Mouse (Mus musculus) kidney, adult 11 months (tissue): Measurements from ENCODE around the gene Ptges.
A peak's percentile ranks its signal among the peaks of the same experiment; 100 is the strongest.
"Not testable (repeated sequence)": the region's sequence is repeated elsewhere in the genome, so short reads cannot be mapped to it uniquely, and the experiment has no call there.

Experiments used
- DNase-seq: peaks from one replicate; pipeline ENCODE4 v3.0.0; 2022

Ptges gene

DNA sequence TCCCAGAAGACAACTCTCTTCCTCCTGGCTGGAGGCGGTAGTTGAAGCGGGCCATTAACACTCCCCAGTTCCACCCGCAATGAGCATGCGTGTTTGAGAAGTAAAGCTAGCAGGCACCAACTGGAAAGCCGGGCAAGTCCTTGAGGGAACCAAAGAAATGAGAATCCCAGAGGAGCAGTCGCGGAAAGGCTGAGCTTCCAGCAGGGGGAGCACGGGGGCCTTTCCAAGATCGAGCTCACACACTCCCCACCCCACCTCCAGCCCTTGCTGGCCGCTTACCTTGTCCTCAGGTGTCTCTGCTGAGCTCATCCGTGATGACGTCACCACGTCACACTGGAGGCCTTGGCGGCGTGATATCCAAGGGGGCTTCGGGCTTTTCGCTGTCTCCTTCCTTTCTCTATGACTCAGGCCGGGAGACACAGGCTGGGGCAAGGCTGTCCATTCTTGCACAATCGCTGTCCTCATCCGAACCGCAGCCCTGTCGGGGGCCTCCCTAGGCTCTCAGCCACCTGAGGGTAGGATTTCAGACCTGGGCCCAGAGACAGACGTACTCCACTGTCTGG lies at the start of gene Ptges:
Gene Ptges (minus strand): TSS at position 381 of the 563 bp plus-strand sequence.
- peak; percentile 60 for DNase-seq

DNA sequence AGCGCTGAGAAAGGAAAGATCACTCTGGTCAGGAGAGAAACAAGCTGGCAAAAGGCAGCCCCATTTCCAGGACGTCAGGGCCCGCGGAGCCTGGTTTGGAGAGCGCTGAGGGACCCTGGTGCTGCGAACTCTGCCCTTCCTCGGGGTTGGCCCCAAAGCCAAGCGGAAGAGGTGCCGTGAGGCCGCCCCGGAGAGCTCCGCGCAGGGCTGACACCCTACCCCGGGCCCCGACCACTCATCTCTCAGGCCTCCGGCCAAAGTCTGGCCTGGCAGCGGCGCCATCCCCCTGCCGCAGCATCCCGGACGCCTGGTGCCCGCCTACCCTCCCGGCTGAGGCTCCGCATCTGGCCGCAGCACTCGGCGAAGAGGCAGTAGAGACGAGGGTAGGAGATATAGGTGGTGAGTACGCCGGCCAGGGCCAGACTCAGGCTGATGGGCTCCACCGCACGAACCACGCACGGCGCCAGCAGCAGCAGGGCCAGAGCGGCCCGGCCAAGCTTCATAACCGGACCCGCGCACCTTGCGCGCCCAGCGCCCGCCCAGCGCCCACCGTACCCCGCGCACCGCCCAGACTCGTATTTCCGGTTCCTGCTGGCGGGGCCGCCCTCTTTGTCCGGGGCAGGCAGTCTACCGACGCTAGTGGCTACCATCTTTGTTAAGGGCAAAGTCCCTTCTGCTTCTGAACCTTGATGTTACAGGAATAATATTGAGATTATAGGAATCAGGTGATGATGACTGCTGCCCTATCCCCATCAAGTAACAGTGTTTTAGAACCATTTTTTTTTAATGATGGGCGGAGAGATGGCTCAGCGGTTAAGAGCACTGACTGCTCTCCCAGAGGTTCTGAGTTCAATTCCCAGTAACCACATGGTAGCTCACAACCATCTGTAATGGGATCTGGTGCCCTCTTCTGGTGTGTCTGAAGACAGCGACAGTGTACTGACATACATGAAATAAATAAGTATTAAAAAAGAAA lies 38.0 kb upstream of the Ptges start, which contains the start of gene Tor1a:
Gene Tor1a (minus strand): TSS at position 582 of the 976 bp plus-strand sequence.
- peak; percentile 86 for DNase-seq

DNA sequence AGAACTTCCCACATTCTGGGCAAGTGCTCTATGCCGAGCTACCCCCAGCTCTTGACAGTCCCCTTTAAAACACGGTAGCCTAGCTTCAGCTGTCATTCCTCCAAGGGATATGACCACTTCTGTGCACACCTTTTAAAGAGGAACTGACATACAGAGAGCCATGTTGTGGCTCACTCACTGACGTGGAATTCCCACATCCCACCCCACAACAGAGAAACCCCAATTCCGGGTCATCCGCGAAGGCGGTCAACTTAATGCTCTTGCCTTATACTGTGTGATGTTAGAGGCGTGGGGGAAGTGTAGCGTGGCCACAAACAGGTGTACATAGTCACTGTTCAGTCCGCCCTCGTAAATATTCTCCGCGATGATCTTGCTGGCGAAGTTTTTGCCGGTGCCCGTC lies 37.2 kb upstream of the Ptges start:
- no peak for DNase-seq

DNA sequence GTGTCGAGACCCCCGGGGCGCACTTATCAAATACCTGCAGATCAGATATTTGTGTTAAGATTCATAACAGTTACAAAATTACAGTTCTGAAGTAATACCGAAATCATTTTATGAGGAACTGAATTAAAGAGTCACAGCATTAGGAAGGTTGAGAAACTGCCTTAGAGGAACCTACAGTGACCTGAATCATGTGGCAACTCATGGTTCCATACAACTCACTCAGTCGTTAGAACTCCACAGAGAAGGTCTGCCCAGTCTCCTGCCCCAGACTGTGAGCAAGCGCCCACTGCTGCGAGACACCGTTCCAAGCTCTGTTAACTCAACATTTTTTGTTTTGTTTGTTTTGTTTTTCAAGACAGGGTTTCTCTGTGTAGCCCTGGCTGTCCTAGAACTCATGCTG lies 36.0 kb upstream of the Ptges start:
- DNase-seq: no peak

DNA sequence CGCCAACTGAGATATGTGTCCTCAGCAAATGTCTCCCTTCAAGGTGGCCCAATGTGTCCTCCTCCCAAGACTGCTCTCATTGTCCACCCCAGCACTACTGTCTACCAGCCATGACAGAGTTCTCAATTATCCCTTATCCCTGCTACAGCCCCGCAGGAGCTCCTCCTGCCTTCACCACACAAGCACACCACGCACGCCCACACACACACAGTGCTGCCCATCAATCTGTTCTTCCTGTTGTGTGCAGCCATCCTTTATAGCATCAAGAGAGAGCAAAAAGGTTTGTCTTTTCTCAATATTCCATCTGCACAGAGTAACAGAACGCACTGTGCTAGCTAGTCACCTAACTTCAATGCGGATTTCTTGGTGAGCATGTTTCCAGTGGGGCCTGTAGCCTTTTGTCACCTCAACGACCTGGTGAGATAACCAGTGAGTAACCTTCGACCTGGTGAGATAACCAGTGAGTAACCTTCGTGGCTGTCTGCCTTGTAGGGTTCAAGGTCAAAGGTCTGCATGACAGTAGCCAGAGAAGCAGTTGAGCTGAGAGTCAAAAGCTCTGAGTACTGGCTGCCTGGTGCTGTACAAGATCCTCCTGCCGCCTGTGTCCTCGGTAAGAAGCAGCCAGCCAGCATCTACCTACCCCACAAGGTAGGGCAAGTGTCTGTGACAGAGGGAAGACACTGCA lies 33.0 kb upstream of the Ptges start:
- no peak for DNase-seq

DNA sequence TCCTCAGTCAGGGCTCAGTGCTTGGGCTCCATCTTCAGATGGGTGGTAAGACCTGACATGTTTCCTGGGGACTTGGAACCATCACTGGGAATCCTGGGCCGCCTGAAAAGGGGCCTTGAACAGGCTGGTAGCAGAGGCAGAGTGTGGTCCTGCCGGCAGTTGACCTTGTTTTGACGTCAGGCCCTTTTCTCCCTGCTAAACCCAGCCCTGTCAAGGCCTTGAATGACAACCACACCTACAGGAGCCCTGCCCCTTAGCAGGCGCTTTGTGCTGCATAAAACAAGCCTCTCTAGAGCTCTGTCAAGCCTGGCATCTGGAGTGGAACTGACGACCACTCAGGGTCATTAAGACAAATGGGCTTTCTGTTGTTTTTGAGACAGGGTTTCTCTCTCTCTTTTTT lies 30.2 kb upstream of the Ptges start:
- DNase-seq: no peak

DNA sequence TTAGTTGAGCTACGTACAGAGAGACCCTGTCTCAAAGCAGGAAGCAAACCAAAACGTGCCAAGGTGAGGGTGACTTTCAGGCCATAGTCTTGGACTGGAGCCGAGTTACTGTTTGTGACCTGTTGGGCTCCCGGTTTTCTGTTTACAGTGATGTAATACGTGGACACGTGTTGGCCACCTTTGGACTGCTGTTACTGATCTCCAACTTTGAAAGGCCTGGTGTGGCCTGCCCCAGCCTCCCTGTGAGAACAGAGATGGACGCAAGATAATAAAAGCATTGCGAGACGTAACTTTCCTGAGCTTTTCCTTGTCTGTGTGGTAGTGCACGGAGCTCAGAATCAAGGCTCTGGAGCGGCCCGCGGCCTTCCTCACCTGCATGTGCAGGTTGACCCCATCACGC lies 29.1 kb upstream of the Ptges start:
- DNase-seq: peak; percentile 81

DNA sequence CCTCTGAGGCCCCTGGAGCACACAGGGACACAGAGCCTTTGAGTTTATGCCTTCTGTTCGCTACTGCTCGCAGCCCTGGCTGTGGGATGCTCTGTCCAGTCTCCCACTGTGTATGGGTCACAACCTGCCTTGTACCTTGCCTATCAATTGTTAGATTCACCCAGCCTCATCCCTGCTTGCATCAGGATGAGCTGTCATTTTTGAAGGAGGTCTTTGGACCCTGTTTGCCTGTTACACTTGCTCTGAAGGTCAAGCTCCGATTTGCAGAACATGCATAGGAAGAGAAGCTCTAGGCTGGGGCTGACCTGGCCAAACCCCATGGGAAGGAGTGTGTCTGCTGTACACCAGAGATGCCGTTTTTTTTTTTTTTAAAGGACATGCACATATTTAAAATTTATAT lies 27.8 kb upstream of the Ptges start:
- no peak for DNase-seq

DNA sequence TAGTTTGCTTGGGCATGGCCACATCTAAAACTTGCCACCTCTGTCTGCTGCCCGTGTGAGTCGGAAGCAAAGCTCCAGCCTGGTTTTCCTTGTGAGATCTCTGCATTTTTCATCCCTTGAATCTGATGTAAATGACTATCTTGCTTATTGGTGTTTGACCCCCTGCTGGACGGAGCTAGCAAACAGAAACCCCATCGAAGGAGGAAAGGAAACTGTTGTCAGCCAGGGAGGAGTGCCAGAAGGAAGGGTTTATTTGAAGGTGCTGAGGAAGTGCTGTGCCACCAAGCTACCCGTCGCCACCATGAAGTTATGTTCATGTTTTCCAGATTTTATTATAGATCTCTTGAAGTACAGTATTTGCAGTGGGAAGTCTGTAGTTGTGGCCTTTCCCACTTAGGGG lies 25.1 kb upstream of the Ptges start:
- DNase-seq: no peak

DNA sequence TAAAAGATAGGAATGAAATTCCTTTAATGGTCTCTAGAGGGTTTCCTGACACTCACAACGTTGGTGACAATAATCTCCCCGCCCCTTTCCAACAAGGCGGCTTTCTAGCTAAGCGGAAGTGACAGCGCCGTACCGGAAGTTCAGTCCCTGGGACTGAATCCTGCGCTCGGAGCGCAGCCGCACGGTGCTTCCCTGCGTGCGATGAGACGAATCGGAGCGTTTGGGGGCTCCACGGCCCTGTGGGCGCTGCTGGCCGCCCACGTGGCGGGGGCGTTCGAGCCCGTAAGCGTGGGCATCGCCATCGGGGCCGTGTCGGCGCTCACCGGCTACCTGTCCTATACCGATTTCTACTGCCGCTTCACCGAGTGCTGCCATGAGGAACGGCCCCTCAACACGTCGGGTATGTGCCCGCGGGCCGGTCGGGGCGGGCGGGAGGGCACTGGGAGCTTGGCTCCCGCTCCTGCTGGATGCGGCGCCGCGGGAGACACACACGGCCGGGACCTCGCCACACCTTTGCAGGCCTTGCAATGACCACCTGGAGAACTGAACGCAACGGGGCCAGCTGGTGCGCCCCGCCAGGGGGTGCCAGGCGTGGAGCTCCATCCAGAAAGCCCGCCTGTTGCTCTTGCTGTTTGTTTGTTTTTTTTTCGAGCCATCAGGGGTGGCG lies 23.3 kb upstream of the Ptges start, which contains the start of gene Tor1b:
Gene Tor1b (plus strand): TSS at position 136 of the 667 bp plus-strand sequence.
- peak; percentile 83 for DNase-seq

DNA sequence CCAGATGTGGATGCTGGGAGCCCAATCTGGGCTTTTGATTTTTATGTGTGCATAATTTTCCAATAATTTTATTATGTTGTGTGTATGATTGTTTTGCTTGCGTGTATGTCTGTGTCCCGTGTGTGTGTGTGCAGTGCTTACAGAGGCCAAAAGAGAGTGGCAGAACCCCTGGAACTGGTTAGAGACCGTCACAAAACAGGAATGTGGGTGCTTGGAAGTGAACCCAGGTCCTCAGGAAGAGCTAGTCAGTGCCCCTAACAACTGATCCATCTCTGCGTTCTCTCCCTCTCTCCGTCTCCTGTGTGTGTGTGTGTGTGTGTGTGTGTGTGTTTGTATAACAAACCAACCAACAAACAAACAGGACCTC lies 22.8 kb upstream of the Ptges start:
- no peak for DNase-seq

DNA sequence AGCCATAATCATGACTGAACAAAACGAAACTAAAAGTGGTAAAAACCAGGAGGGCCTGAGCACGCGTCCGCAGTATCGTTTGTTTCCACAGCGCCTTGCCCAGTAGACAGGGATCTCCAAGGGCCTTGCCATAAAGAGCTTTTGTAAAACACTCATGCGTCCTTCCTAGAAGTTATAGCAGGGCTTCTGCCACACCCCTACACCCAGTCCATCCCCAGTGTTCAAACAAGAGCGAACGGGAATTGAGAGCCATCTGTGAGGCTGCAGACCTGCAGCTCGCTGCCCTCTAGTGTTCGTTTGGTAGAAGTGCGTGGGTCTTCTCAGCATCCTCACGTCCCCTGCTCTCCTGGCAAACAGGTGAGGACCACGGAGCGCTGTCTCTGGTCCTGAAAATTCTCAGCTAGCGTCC lies 12.9 kb upstream of the Ptges start:
- DNase-seq: peak; percentile 67

DNA sequence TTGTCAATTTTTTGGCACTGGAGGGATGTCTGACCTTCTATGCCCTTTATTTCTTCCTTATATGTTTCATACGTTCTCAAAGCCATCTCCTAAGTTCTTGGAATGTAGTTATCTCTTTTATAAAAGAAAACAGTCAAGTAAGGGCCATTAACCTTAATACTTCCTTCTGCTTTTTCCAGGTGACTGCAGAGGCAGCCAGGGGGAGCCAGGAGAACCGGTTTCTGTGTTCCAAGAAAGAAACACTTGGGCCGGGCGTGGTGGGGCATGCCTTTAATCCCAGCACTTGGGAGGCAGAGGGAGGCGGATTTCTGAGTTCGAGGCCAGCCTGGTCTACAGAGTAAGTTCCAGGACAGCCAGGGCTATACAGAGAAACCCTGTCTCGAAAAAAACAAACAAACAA lies 12.5 kb upstream of the Ptges start:
- not testable (repeated sequence) for DNase-seq

DNA sequence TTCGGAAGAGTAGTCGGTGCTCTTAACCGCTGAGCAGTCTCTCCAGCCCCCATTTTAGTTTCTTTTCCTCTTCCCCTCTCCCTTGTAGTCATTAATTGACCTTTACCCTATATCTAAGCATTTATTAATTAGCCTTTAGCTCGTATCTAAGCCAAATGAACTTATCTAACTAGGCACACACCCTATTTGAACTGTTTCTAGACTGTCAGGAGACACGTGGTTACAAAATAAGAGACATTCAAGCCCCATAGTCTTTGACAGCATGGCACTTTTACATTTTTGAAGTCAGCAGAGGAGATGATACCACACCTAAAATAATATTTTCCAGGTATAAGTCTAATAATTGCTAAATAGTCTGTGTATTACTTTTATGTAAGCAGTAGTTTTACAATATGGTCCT lies 11.9 kb upstream of the Ptges start:
- no peak for DNase-seq

DNA sequence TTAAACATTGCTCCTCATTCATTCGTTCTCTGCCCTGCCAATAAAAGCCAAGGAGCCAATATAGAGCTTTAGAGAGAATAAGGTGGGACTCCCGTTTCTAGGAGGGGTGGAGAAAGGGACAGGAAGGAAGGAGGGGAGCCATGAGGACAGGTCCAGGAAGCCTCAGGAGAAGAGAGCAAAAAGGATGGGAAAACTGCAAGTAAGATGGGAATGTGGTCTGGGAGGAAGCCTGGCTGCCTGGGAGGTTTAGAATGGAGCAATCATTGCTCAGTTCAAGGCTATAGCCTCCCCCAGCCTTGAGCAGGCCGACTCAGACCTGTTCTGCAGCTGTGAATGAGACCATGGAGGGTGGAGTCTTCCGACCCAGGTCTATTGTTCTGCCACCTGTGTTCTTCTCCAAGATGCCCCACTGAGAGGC lies 8.9 kb upstream of the Ptges start:
- no peak for DNase-seq

DNA sequence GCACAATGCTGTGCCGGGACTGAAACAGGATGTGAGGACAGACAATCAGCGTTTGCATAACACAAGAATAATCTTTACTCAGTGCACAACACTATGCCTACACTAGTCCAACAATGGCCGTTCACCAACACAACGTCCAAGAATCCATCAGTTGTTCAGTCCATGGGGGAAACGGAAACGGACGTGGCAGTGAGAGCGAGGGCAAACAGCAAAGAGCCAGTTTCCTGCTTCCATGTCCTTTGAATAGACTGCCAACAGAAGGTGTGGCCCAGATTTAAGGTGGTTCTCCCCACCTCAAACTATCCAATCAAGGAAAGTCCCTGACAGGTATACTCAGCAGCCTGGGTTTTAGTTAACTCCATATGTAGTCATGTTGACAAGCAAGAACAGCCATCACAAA lies 8.1 kb upstream of the Ptges start:
- DNase-seq: no peak

DNA sequence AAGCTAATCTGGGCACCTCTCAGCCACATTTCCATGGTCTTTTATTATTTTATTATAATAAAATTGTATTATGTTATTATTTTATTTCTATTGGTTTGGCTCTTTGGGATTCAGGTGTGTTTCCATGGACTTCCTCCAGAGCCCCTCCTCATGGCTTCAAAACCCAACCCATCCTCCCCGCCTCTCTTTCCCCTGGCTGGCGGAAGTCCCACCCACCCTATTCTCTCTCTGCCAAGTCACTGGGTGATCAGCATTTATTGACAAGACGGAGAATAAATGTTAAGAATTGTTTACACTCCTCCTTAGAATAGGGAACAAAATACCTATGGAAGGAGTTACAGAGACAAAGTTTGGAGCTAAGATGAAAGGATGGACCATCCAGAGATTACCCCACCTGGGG lies 7.1 kb upstream of the Ptges start:
- DNase-seq: no peak

DNA sequence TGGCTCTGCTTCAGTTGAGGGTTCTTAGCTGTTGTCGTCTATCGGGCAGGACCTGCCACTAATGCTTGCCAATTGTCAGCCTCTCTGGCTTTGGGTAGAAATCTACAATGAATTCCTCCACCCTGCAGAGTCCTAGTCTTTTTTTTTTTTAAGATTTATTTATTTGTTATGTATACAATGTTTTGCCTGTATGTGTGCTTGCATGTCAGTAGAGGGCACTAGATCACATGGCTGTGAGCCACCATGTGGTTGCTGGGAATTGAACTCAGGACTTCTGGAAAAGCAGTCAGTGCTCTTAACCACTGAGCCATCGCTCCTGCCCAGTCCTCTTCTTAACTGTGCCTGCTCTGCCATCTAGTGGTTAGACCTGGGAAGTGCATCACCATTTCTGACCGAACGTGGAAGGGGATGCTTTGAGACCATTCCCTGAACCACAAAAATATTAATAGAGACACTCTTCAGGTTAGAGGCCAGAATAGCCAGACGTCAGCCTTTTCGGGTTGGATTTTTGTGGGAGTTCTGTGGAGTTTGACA lies 4.3 kb upstream of the Ptges start:
- peak; percentile 57 for DNase-seq

DNA sequence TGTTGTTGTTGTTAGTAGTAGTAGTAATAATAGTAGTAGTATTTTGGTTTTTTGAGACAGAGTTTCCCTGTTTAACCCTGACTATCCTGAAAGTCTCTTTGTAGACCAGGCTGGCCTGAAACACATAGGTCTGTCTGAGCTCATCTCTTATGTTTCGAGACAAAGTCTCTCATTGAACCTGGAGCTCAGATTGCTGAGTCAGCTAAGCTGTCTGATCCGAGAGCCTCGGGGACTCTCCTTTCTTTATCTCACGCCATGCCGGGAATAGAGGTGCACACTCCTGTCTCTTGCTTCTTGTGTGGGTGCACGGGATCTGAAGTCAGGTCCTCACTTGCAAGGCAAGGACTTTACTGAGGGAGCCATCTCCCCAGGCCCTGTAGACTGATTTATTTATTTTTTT lies 3.4 kb upstream of the Ptges start:
- no peak for DNase-seq

DNA sequence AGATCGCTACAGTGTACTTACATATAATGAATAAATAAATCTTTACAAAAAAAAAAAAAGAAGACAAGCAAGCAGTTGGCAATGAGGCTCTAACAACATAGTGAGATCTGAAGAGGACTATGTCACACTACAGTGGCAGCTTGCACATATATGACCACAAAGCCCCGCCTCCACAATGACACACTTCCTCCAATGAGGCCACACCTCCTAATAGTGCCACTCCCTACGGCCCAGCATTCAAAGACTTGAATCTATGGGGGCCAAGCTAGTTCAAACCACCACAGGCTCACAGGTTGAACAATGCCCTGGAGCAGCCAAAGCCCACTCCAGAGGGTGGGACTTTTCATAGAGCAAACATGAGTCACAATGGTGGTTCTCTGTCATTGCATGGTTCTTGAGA lies 2.3 kb upstream of the Ptges start:
- DNase-seq: no peak

DNA sequence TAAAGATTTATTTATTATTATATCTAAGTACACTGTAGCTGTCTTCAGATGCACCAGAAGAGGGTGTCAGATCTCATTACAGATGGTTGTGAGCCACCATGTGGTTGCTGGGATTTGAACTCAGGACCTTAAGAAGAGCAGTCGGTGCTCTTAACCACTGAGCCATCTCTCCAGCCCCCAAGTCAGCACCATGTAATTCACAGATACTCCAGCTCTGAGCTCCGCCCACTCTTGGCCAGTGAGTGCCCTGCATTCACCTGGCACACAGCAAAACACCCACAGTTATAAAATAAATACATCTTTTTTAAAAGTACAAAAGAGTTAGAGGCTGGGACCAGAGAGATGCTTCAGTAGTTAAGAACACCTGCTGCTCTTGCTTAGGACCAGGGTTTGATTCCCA lies 1.2 kb upstream of the Ptges start:
- DNase-seq: not testable (repeated sequence)

DNA sequence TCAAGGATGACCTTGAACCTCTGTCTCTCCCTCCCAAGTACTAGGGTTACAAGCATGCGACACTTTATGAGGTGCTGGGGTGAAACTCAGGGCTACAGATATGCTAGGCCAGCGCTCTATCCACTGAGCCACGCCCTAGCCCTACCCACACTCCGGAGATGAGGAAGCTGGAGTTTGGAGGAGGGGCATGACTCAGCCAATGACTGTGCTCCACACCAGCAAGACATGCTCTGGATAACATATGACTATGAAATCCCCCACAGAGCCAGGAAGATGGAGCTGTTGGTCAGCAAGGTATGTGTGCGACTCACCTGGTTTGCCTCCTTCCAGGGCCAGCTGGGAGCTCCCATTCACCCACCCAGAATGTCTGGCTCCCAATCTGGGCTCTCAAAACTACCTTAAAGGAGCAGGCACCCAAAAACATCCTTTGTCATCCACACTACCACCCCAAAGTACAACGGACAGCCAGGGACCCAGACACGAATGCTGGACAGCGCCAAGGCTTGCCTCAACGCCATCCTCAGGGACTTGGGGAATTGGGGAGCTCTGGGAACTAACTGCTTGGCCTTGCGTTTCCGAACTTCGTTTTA lies 675 bp downstream of the Ptges start:
- no peak for DNase-seq
